Mouse (Mus musculus): Measurements from ENCODE around the gene Cnn3.

The Cnn3 gene

DNA sequence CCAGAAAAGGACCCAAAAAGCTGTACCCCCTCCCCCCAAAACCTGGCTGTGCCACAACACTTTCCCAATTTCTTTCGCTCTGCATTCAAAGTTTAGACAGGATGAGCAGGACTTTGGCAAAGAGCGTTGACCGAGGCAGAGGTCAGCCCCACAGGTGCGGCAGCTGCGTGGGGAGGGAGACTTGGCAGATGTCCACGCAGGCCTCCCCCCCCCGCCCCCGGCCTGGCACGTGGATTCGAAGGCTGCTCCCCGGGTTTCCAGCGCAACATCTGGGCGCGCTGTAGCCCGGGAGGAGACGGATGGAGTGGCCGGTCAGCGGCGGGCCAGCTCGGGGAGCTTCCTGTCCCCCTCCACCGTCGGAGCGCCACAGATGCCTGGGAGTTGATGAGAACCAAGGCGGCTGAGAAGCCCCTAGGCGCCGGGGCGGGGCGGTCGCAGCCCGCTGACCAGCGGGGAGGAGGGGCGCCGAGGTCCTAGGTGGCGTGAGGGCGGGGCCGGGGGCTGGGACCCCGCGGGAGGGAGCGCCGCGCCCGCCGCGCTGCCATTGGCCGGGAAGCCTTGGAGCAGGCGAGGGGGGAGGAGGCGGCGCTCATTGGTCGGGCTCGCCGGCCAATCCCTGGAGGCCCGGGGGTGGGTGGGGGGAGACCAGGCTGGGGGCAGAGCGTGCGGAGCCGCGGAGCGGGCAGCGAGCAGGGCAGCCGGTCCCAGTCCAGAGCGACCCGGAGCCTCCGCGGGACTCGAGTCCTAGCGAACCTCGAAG lies at the start of gene Cnn3:
TSS of gene Cnn3 (plus strand) at position 637 of the 760 bp plus-strand sequence.
- peak; percentile 75 to 77 for DNase-seq

DNA sequence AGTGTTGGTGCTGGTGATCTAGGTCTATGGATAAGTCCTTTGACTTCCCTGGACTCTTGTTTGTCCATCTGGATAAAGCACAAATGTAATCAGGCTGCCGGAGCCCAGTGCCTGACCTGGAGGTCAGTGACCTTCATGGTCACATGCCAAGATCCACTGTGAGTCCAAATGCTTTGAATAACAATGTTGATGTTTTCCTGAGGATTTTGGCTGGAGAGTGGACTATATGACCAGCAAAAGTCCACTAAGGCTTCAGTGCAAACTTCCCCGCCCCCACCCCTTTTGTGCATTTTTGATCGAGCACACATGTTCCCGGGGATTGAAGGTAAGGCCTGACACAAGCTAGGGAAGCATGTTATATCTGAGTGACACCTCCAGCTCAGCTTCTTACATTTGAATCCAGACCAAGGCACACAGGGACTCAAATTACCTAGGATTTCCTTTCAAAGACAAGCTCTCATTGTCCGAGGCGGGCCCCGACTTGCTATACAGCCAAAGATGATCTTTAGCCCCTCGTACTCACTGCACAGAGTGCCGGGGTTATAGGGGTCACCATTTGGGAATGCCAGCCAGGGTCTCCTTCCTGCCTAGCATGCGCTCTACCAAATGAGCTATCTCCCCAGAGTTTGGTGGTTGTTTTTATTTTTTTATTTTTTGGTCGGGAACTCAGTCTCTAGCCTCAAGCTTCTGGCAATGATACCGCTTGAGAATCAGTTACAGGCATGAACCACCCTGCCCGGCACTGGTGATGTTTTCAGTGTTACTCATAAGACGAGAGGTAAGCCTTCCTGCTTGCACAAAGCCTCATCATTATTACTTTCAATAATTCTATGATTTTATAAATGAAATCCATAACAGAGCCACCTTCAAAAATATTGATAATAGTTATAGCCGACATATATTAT lies 47.3 kb upstream of the Cnn3 start:
- no peak for DNase-seq

DNA sequence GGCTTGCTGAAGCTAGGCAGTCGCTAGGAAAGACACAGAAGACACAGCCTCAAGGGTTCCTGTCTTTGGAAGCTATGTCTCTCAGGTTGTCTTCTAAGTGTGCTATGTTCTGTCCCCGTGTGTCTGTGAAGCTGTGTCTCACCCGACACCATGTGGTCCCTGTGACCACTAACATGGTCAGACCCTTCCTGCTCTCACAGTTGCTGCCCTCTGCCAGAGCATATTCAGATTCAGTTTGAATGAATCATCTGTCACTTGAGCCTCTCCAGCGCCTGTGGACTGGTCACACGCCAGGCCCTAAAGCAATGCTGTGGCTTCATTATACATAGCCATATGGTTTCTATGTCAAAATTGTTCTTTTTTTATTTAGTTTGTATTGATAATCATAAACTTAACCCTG lies 46.6 kb upstream of the Cnn3 start:
- DNase-seq, result no peak

DNA sequence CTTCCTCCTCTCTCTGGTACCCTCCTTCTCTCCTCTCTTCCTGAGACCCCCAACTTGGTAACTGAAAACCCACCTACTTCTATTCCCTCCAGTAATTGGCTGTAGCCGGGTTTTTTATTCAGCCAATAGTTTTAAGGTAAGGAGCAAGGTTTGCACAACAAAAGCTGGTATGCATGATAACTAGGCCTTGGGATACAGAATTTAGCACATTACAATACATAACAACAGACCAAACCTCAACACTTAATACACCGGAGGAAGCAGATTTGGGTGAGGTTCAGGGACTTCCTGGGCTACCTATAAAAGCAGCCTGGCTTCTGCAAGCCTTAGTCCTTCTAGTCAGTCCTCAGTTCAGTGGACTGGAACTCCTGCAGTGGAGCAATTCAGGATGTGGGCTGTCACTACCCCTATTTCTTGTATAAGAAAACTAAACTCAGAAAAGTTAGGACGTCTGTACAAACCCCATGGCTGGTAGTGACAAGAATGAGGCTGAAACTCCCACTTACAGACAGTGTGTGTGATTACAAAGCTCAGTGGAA lies 38.8 kb upstream of the Cnn3 start:
- DNase-seq, result no peak

DNA sequence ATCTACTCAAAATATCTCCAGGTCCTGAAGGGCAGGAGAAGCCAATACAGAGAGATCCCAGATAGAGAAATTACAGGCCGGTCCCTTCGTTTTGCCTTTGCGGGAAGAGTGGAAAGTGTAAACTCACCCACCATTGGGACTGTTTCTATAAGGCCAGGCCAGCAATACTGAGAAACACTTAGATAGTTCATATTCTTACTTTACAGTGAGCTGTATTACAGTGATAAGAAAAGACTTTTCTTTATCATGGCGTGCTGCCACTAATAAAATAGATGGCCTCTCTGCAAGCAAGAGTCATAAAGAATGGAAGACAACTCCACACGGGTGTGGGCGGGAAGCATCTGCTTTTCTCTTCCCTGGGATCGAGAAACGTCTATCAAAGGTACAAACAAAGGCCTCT lies 36.9 kb upstream of the Cnn3 start:
- no peak for DNase-seq

DNA sequence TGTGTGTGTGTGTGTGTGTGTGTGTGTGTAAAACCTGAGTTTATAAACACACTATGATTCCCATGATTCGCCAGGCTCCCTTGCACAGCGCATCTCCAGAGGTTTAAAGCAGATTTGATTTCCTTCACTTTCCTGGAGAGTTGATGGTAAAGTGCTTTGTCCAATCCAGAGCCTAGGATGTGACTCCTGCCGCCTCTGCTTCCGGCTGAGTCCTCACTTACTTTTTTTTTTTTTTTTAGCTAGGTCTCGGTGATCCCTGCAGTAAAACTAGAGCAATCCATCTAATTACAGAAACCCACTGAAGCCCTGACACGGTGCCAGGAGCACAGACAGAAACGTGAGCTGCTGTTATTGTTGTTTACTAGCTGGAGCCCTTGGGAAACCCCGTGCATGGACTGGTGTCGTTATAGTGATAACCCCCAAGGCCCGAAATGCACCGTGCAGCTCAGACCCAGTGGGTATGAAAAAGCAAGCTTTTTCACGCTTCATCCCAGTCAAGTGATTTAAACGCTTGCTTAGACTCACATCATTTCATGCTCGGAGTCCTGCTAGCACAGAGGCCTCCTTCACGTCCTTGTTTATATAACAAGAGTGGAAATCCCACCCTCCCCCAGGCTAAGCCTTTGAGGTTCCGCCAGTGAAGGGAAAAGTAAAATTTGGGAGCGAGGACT lies 36.3 kb upstream of the Cnn3 start:
- no peak for DNase-seq

DNA sequence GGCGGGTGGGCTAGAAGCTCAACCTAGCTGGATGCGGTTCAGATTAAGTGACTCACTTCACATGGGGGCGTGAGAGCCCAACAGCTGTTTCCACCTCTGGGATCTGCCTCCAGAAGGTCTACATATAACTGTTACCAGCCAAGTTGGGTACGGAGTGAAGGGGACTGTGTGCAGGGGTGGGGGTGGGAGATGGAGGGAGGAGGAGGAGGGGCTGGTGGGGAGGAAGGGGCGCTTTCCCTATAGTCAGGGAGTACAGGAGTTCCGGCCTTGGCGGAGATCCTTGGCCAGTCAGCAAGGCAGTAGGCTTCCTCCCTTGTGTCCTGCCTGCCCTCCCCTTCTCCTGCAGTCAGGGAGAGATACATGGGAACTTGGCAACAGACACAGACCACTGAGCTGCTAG lies 35.6 kb upstream of the Cnn3 start:
- DNase-seq, result no peak

DNA sequence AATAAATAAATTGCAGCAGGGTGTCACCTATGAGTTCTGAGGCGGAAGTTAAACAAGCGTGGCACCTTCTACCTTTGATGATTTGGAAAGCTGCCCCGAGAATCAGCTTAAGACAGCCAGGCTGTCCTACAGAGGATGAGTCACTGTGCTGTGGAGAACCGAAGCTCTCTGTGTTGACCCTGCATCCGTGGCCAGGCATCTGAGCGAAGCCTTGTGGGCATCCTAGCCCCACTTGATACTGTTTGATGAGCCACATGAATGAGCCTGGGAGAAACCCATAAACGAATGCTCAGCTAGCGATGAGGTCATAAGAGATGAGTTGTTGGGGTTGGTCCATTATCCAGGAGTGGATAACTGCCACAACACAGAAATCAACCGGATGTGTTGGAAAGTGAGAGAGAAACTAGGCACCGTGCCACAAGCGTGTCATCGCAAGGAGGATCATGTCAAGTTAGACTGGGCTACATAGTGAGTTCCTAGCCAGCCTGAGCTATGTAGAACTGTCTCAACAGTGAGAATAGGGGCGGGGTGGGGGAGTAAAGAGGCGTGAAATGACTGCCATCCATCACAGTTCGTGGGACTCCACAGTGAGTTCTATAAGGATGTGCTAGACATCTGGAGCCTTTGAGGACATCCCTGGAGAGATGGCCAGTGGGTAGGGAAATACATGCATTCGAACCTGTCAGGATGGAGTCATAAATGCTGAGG lies 30.6 kb upstream of the Cnn3 start:
- no peak for DNase-seq

DNA sequence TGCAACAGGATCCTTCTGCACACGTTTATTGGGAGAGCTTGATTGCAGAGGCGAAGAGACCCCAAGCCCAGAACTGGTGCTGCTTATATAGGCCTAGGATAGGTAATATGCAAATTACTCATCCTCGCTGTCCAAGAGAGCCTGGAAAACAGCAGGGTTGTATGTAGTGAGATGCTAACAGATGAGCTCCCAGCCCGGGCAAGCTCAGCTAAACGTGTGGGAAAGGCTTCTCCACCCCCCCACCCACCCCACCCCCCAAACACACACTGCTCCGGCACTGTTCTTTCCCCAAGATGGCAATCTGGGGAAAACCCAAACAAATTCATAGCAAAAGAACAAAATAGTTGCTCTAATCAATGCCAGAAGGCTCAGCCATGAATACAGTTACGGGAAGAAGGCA lies 29.7 kb upstream of the Cnn3 start:
- DNase-seq, result no peak

DNA sequence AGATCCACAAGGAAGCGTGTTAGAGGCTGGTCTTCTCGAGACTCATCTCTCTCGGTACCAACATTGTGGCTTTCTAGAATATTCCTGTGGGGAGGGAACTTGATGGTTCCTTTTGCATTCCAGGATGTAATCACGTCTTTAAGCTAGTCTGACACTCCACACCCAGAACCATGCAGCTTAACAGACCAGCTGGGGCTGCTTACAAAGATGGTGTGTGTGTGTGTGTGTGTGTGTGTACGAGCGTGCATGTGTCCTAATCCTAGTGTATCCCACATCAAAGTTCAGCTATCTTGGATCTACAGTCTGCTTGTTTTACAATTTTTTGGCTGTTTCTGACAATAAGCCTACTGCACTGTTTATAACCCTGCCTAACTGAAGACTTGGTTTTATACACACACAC lies 29.3 kb upstream of the Cnn3 start:
- no peak for DNase-seq

DNA sequence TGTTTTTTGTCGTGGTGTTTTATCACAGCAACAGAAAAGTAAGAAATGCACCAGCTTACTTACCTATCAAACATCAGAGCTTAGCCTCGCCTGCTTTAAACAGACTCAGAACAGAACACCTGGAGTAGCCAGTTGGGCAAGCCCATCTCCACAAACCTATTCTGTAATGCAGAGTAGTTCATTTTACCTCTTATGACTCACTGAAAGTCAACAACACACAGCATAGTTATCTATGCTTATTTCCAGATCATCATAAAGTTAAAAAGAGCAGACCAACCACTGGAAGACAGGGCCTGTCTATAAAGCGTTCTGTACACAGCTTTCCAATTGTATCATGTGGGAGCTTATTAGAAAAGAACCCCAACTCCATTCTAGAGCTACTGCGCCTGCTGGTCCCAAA lies 24.9 kb upstream of the Cnn3 start:
- no peak for DNase-seq

DNA sequence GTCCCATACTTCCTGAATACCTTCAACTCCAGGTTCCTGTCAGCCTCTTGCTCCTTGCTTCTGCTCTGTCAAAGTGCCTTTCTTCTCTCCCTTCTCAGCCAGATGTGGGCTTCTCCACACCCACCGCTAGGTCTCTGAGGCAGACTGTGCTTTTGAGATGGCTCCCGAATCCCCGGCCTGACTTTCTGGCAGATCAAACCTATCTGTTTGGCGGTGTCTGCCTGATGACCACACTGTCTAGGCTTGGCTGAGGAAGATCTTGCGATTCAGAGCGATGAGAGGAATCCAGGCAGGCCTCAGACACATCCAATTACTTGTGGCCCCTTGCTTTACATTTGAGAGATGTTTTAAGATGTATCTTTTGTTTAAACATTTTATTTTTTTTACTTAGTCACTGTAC lies 24.2 kb upstream of the Cnn3 start:
- DNase-seq, result no peak

DNA sequence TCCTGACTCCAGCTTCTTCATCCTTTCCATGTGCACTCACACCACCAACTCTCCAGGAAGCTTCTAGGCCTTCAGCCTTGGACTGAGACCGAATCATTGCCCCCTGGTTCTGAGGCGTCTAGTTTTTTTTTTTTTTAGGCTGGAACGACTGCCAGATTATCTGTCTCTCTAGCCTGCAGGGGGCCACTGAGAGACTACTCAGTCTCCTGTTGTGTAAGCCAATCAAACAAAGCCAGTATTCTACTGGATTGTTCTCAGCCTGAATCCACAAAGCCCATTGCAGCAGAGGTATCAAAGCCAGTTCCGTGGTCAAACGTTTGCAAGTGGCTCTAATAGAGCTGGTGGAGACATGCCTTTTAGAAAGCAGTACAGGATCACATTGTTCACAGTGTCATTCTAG lies 22.8 kb upstream of the Cnn3 start:
- DNase-seq, result no peak

DNA sequence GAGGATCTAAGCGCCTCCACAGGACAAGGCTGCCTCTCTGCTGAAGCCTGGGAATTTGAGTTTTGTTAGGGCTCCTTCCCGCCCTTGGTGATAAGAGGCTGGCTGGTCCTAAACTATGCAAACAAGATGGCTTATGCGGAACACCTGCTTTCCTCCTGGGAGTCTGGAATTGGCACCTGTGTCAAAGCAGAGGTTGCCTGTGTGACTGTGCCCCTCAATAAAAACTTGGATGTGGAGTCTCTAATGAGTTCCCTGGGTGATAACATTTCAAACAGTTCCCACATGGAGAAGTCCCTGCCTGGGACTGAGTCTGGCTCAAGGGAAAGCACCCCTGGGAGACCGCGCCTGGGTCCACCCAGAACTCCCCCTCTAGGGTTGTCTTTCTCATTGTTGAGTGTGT lies 21.2 kb upstream of the Cnn3 start:
- no peak for DNase-seq

DNA sequence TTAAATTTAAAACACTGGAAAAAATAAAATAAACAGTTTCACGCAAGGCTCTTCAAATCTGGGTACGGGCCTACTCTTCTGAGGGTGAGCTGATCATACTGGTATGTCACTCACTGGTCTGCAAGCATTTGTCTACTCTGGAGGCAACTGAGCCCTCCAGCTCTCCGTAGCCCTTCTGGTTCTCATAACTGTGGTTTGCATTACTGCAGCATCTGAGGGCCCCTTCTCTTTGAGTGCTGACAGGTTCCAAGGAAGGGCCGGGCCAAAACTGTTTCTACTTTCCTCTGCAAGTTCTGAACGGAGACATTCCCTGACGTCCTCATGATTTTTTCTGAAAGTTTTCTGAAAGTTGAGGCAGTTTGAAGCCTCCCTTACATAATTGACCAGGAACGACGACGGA lies 18.9 kb upstream of the Cnn3 start:
- DNase-seq, result no peak

DNA sequence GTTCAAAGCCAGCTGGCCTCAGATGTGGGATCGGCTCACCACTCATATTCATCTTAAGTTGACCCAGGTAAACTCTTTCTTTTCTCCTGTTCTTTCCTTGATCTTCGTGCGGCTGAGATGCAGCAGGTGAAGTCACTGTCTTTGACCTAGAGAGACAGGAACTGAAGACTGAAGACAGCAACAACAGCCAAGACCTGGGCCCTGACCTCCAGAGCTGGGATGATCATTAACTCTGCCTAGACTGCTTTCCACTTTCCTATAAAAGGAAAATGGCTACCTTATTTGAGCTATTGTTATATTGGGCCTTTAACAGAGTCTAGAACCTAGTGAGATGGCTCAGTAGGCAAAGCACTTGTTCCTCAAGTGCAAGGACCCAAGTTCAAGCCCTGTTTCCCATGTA lies 17.9 kb upstream of the Cnn3 start:
- no peak for DNase-seq

DNA sequence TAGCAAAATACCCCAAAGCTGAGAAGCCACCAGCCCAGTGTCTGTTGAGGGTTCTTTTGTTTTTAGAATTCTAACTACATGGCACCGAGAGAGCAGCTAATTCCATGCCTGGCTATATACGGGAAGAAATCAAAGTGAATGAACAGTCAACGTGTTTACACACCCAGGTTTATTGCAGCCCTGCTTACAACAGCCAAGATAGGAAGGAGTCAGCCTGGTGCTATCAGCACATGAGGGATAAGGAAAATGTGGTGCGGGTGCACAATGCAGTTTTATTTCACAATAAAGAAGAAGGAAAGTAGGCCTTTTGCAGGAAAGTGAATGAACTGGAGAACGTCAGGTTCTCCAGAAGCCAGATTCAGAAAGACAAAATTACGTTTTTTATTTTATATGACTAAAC lies 14.8 kb upstream of the Cnn3 start:
- no peak for DNase-seq

DNA sequence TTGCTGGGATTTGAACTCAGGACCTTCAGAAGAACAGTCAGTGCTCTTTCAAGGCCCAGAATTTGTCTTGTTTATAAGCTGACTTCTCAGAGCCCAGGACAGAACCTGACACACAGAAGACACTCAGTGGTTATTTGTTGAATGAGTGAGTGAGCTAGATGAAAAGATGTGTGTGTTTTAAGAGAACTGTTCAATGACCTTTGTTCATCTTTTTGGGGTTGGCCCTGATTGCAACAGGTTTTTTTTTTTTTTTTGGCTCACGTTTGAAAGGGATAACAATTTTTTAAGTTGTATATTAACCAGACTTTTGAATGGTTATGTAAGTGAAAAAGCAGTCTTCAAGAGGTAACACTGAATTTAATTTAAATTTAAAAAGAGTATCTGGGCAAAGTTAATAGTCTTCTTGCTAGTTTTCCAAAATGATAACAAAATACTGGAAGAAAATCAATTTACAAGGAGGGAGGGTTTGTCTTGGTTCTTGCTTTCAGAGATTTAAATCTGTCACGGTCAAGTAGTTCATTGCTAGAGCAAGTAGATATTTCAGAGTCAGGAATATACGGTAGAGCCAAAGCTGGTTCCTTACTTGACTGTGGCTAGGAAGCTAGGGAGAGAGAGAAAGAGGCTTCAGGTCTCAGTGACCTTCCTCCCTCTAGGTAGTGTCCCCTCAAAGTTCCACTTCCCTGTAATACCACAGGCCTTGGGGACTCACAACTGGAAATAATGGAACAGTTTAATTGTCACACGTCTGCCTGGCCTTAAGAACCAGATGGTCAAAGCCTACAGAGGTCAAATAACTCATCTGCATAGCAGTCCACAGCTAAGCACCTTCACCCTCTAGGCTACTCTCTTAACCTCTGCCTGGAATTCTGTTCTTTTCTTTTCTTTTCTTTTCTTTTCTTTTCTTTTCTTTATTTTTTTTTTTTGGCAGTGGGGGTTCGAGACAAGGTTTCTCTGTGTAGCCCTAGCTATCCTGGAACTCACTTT lies 9.8 kb upstream of the Cnn3 start:
- no peak for DNase-seq

DNA sequence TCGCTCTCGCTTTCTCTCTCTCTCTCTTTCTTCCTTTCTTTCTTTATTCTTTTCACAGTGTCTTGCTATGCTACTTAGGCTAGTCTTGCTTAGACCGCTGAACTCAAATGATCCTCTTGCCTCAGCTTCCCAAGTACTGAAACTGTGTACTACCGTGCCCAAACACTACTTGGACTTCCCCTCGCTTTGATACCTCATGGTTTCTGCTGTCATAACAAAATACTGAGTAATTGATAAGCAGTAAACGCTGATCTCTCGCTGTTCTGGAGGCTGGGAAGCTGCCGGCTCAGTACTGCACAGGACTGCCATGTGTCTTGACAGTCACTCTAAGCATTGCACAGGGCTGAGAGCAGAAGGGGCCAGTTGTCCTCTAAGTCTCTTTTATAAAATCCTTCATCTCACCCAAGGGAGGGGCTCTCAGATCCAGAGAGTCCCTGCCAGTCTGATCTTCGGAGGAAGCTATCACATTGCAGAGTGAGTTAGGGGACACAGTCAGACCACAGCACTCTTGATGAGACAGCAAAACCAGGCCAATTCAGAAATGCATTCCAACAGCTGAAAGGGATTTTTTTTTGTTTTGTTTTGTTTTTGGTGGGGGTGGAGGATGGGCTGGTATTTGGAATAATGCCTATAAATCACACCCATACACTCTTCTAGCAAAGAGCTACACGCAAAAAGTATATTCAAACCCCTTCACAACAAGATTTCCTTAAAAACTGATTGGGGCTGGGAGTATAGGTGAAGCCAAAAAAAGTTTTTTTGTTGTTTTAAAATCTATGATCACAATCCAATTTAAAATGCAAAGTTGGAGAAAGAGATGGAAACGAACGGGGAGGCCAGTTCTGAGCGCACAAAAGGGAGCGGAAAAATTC lies 8.7 kb upstream of the Cnn3 start:
- DNase-seq, result no peak

DNA sequence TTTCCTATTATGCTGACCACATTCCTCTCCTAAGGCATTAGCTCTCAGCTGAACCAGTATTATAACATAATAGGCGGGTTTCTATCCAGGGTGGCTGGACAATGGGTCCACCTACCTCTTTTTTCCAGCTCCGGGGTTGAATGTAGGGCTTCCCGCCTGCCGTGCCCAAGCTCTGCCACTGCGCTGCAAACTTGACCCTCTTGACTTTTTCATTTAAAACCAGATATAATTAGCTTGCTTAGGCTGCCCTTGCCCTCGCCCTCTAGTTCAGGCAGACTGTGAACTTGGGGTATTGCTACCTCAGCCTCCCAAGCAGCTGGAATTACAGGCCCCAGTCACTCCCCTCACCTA lies 8.1 kb upstream of the Cnn3 start:
- no peak for DNase-seq

Data from thymus, adult 18-20 months (tissue).